Mouse (Mus musculus) bone marrow, adult 2 months (tissue): ENCODE data around the gene Hrh2.

Experiments
- CTCF ChIP-seq: fragments of 200-500 bp; IDR thresholded peaks from 2 replicates; pipeline ENCODE4 v1.5.1; 2011; ENCODE audit warnings: low read length, control low read depth; ENCODE audit not compliant: control insufficient read depth, insufficient read depth
- POLR2A ChIP-seq: fragments of 200-500 bp; IDR thresholded peaks from 2 replicates; pipeline ENCODE4 v1.6.1; 2011; ENCODE audit warnings: low read depth, mild to moderate bottlenecking, control low read depth, low read length, borderline replicate concordance; ENCODE audit not compliant: control insufficient read depth

DNA sequence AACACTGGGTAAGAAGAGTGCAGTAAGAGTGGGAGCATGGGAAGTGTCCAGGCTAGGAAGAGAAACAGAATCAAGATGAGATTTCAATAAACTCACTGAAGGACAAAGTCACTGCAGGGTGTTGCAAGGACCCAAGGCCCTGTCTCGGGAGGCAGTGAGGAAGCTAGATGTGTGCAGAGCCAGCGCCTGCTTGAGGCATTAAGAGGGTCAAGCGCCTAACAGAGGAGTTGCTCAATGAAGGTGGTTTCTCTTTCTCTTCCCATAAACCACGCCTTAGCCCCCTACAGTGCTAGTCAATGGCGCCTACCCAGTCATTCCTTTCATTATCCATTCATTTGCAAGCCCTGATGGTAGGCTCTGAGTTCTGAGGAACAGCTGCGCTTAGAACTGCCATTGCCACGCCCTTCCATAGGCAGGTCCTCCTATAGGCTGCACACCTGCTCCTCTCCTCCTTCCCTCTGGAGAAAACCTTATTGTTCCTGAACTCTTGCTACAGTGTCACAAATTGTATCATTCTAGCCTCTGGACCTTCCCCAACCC is 23.9 kb downstream of the Hrh2 start:
- no peak for TF ChIP-seq CTCF
- TF ChIP-seq POLR2A = no peak
